Mouse (Mus musculus): ENCODE results near the gene Cldn34c4. TPM values are rescaled to one million over a fixed set of nuclear protein-coding genes. Genes with fewer than 3 reads are reported as not detected.

Cldn34c4 gene
- not detected in 2 replicates for polyA plus RNA-seq (2015; fragmentation: Nextera tagmentation; extraction: Ambion mirVana)

DNA sequence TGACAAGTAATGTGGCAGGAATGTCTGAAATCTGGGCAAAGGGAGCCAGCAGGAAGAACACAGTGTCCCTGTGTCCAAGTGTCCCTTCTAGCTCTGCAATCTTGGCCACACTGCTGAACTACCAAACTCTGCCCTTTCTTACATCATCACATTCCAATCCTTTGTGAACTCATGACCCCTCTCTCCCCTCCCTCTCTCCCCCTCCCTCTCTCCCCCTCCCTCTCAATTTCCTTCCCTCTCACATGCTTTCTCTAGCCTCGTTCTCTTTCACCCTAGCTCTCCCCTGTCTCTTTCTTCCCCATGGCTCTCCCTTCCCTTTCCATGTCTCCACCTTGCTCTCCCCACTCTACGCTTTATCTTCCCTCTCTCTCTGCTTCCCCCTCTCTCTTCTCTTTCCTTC lies at the start of gene Cldn34c4:
Gene Cldn34c4, minus strand, starts transcription at position 101 of the 400 bp plus-strand sequence.
- Histone ChIP-seq H3K4me2 (replicated peaks; ENCODE audit: low read depth) (no peak within 1 kb of the TSS), H3K9me3 (ENCODE audit: control insufficient read depth) (no peaks in the 10 kb centered on the region), H3K36me3 (ENCODE audit: control insufficient read depth, insufficient read depth) (no peaks in the 10 kb centered on the region), H3K9ac (ENCODE audit: low read depth, low read length) (no peak within 1 kb of the TSS), H3K27me3 (replicated peaks; ENCODE audit: control insufficient read depth, insufficient read depth, low read length) (no peaks in the 10 kb centered on the region), H3K4me1 (replicated peaks; ENCODE audit: control insufficient read depth, insufficient read depth, low read length) (no peaks in the 10 kb centered on the region), H3K4me3 (ENCODE audit: low read depth, low read length) (no peak within 1 kb of the TSS), H3K27ac (ENCODE audit: low read depth, low read length) (no peak within 1 kb of the TSS)
- 55% methylated on average over 2 of the region's 2 CpGs for WGBS
- no peak for ATAC-seq
- no peak for TF ChIP-seq CTCF (IDR thresholded peaks at IDR 0.05; ENCODE audit: low read depth)

DNA sequence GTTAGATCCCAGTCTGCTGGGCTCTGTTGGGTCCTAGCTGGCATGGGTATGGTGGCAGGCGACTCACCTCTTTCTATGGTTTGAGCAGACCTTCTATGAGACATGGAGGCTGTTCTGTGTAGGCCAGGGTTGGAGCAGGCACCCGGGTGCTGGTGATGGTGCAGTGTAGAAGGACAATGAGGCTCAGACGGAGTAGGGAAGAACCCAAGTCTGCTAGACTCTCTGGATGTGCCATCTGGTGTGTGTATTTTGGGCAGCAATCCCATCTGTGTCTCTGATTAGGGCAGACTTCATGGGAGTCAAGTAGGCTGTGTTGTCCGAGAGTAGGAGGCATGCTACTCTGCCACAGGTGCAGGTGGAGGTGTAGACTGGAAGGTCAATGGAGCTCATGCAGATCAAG lies 10.7 kb upstream of the Cldn34c4 start:
- Histone ChIP-seq H3K27ac (ENCODE audit: low read depth, low read length) (no peak overlapping the region), H3K4me2 (replicated peaks; ENCODE audit: low read depth) (no peak overlapping the region), H3K4me3 (ENCODE audit: low read depth, low read length) (no peak overlapping the region), H3K36me3 (ENCODE audit: control insufficient read depth, insufficient read depth) (no peaks in the 10 kb centered on the region), H3K9ac (ENCODE audit: low read depth, low read length) (no peak overlapping the region), H3K9me3 (ENCODE audit: control insufficient read depth) (no peaks in the 10 kb centered on the region), H3K27me3 (replicated peaks; ENCODE audit: control insufficient read depth, insufficient read depth, low read length) (no peaks in the 10 kb centered on the region), H3K4me1 (replicated peaks; ENCODE audit: control insufficient read depth, insufficient read depth, low read length) (no peaks in the 10 kb centered on the region)
- ATAC-seq = no peak
- 77% methylated on average over 4 of the region's 4 CpGs for WGBS
- TF ChIP-seq CTCF (IDR thresholded peaks at IDR 0.05; ENCODE audit: low read depth) = no peak
